Mouse (Mus musculus): ENCODE results near the gene Slc7a3. TPM values are rescaled to one million over a fixed set of nuclear protein-coding genes. Genes with fewer than 3 reads are reported as not detected.

The Slc7a3 gene
- 0.52 TPM for polyA plus RNA-seq (2014; fragmentation: Illumina TruSeq; extraction: RNeasy Lipid Tissue Mini Kit (QIAGEN cat#74804); ENCODE audit: low read depth, low replicate concordance)

DNA sequence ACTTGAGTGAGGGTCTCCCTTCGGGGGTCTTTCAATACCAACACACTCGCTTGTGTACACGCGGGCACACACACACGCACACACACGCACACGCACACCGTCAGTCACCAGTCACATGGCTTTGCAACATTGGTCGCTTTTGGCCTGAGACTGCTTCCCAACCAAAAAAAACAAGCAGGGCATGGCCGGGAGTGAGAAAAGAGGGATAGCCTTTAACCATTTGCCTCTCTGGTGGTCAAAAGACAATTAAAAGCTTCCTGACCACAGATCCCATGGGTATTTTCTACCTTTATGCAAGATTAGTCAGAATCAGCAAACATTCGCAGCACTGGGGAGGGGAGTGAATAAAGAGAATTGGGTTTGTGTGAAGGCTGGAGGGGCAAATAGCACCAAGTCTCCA lies at the start of gene Slc7a3:
Gene Slc7a3, minus strand, starts transcription at position 101 of the 400 bp plus-strand sequence.

DNA sequence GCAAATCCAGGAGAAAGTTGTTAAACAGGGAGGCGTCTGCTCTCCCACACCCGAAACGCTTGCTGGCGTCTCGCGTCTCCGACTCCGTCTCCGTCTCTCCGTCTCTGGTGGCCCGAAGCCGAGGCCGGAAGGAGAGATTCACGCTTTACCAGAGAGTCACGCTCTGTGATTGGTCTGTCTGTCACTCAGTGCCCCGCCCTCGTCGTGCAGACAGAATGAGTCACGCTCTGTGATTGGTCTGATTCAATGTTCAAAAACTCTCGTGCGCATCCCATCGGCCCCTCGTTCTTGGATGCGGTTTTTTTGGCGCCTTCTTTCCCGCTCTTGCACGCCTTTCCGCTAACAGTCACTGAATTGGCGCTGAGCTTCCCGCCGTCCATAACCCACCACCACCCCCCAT lies 26.3 kb downstream of the Slc7a3 start, which contains the start of gene Tex11:
Gene Tex11, minus strand, starts transcription at position 127 of the 400 bp plus-strand sequence.

Other genes starting within 250 kb of the Slc7a3 start
- not detected for gene Tex11, start 26.4 kb downstream of the Slc7a3 start, polyA plus RNA-seq (2014; fragmentation: Illumina TruSeq; extraction: RNeasy Lipid Tissue Mini Kit (QIAGEN cat#74804); ENCODE audit: low read depth, low replicate concordance)
- gene Snx12, start 136.5 kb upstream of the Slc7a3 start, polyA plus RNA-seq (2014; fragmentation: Illumina TruSeq; extraction: RNeasy Lipid Tissue Mini Kit (QIAGEN cat#74804); ENCODE audit: low read depth, low replicate concordance), result 56.7 TPM
- 13.6 TPM for gene Foxo4, start 168.5 kb upstream of the Slc7a3 start, polyA plus RNA-seq (2014; fragmentation: Illumina TruSeq; extraction: RNeasy Lipid Tissue Mini Kit (QIAGEN cat#74804); ENCODE audit: low read depth, low replicate concordance)
- not detected for gene Gm614, start 178.0 kb upstream of the Slc7a3 start, polyA plus RNA-seq (2014; fragmentation: Illumina TruSeq; extraction: RNeasy Lipid Tissue Mini Kit (QIAGEN cat#74804); ENCODE audit: low read depth, low replicate concordance)
- 15.6 TPM for gene Il2rg, start 182.2 kb upstream of the Slc7a3 start, polyA plus RNA-seq (2014; fragmentation: Illumina TruSeq; extraction: RNeasy Lipid Tissue Mini Kit (QIAGEN cat#74804); ENCODE audit: low read depth, low replicate concordance)
- gene Gm20489, start 183.0 kb upstream of the Slc7a3 start, polyA plus RNA-seq (2014; fragmentation: Illumina TruSeq; extraction: RNeasy Lipid Tissue Mini Kit (QIAGEN cat#74804); ENCODE audit: low read depth, low replicate concordance), result not detected
- gene Med12, start 188.0 kb upstream of the Slc7a3 start, polyA plus RNA-seq (2014; fragmentation: Illumina TruSeq; extraction: RNeasy Lipid Tissue Mini Kit (QIAGEN cat#74804); ENCODE audit: low read depth, low replicate concordance), result 4.1 TPM
- 3.4 TPM for gene Nlgn3, start 213.1 kb upstream of the Slc7a3 start, polyA plus RNA-seq (2014; fragmentation: Illumina TruSeq; extraction: RNeasy Lipid Tissue Mini Kit (QIAGEN cat#74804); ENCODE audit: low read depth, low replicate concordance)

All from adrenal gland, adult 10 weeks (tissue).